Mouse (Mus musculus): ENCODE data around the gene Dnajc16. TPM values are rescaled to one million over a fixed set of nuclear protein-coding genes. Genes with fewer than 3 reads are reported as not detected.
"Not testable (repeated sequence)": the region's sequence is repeated elsewhere in the genome, so short reads cannot be mapped to it uniquely, and the experiment has no call there.

Dnajc16 gene
- polyA plus RNA-seq, 1 experiment from 2014 or later: 6.4 TPM

GRCm38 (mm10) chr4:141791486-141791885 is 755 bp upstream of the Dnajc16 start:
- Histone ChIP-seq H3K27ac (ENCODE audit: low read length) (no peak overlapping the region), H3K27me3 (replicated peaks; ENCODE audit: control insufficient read depth, insufficient read depth, low read length) (no peaks in the 10 kb centered on the region), H3K36me3 (ENCODE audit: control insufficient read depth, insufficient read depth) (0 out of 2 replicates have a peak, but pooled peaks cover 5% of the 10 kb centered on the region), H3K9ac (replicated peaks; ENCODE audit: low read depth, low read length) (no peak overlapping the region), H3K4me2 (ENCODE audit: low read length) (no peak overlapping the region), H3K4me3 (replicated peaks; ENCODE audit: low read length) (no peak overlapping the region), H3K9me3 (ENCODE audit: control insufficient read depth, low read length) (no peaks in the 10 kb centered on the region), H3K4me1 (replicated peaks; ENCODE audit: control insufficient read depth, insufficient read depth, low read length) (peaks cover 15% of the 10 kb centered on the region)
- WGBS: 86% methylated on average over 7 of the region's 7 CpGs
- no peak for ATAC-seq

- peaks cover 6% of the 10 kb centered on the region for H3K4me1 ChIP-seq (replicated peaks; ENCODE audit: control insufficient read depth, insufficient read depth, low read length)
- H3K9ac ChIP-seq (replicated peaks; ENCODE audit: low read depth, low read length): peak overlapping the region; percentile 85
- peak overlapping the region; percentile 74 for H3K4me3 ChIP-seq (replicated peaks; ENCODE audit: low read length)
- H3K36me3 ChIP-seq (ENCODE audit: control insufficient read depth, insufficient read depth): peaks cover 10% of the 10 kb centered on the region; the same call in 1 of the 2 replicates
- 56% methylated on average over 3 of the region's 3 CpGs for WGBS
- peak overlapping the region; percentile 75 for H3K4me2 ChIP-seq (ENCODE audit: low read length)
- H3K9me3 ChIP-seq (ENCODE audit: control insufficient read depth, low read length): no peaks in the 10 kb centered on the region
- ATAC-seq: no peak
- no peaks in the 10 kb centered on the region for H3K27me3 ChIP-seq (replicated peaks; ENCODE audit: control insufficient read depth, insufficient read depth, low read length)
- no peak overlapping the region for H3K27ac ChIP-seq (ENCODE audit: low read length)
Observed at GRCm38 (mm10) chr4:141789564-141790218, 1.0 kb downstream of the Dnajc16 start.

DNA sequence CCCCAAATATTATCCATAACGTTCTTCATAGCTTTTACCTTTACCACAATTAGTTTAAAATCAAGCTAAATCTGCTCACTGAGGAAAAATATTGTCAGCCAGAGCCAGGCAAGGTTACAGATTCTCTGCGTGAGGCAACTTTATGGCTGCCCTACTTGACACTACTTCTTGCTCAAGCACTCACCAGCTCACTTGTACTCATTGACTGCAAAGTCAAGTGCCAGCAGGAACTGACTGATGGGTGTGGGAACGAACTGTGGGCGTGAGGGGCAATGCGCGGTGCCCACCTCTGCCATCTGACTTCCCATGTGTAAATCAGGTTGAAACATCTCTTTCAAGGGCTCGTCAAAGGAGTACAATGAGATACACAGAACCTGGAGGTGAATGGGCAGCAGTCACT is 3.3 kb downstream of the Dnajc16 start:
- WGBS: 93% methylated on average over 7 of the region's 7 CpGs
- Histone ChIP-seq H3K9me3 (ENCODE audit: control insufficient read depth, low read length) (no peaks in the 10 kb centered on the region), H3K4me2 (ENCODE audit: low read length) (no peak overlapping the region), H3K27me3 (replicated peaks; ENCODE audit: control insufficient read depth, insufficient read depth, low read length) (no peaks in the 10 kb centered on the region), H3K4me3 (replicated peaks; ENCODE audit: low read length) (no peak overlapping the region), H3K4me1 (replicated peaks; ENCODE audit: control insufficient read depth, insufficient read depth, low read length) (peaks cover 6% of the 10 kb centered on the region), H3K36me3 (ENCODE audit: control insufficient read depth, insufficient read depth) (peaks cover 28% of the 10 kb centered on the region), H3K9ac (replicated peaks; ENCODE audit: low read depth, low read length) (no peak overlapping the region), H3K27ac (ENCODE audit: low read length) (no peak overlapping the region)
- no peak for ATAC-seq

DNA sequence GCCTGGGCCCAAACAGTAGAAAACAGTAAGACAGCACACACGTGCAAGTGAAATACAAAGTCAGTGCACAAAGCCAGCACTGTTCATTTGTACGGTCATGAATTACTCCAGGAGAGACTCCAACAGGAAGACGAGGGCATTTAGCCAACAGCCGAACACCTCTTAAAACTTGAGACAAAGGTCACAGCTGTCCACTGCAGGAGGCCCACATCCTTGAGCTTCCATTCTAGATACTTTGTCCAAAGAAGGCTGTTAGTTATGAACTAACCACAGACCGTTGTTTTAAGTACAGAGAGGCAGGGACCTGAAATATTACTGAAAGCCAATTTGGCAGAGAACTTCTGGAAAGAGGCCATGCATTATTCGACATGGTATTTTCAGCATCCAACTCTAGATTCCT is 3.7 kb downstream of the Dnajc16 start:
- H3K4me3 ChIP-seq (replicated peaks; ENCODE audit: low read length): no peak overlapping the region
- H3K9me3 ChIP-seq (ENCODE audit: control insufficient read depth, low read length): no peaks in the 10 kb centered on the region
- H3K4me2 ChIP-seq (ENCODE audit: low read length): no peak overlapping the region
- 66% methylated on average over 6 of the region's 6 CpGs for WGBS
- ATAC-seq: no peak
- peaks cover 31% of the 10 kb centered on the region for H3K36me3 ChIP-seq (ENCODE audit: control insufficient read depth, insufficient read depth)
- peaks cover 6% of the 10 kb centered on the region for H3K4me1 ChIP-seq (replicated peaks; ENCODE audit: control insufficient read depth, insufficient read depth, low read length)
- no peak overlapping the region for H3K9ac ChIP-seq (replicated peaks; ENCODE audit: low read depth, low read length)
- no peaks in the 10 kb centered on the region for H3K27me3 ChIP-seq (replicated peaks; ENCODE audit: control insufficient read depth, insufficient read depth, low read length)
- H3K27ac ChIP-seq (ENCODE audit: low read length): no peak overlapping the region

DNA sequence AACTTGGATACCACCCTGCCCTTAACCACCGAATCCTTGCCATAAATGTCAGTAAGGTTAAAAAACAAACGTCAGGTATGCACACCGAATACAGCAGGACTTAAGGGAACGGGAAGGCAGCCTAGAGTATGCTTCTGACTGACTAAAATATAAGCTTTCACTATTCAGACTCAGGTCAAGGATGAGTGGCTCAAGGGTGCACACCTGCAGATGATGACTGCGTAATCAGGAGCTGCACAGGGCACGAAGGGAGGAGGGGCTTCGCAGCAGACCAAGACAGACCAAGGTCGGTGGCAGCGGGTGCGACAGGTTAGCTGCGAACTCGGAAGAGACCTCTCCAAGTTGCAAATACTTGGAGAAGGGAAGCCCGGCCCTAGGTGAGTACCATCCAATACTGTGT is 4.6 kb downstream of the Dnajc16 start:
- no peaks in the 10 kb centered on the region for H3K27me3 ChIP-seq (replicated peaks; ENCODE audit: control insufficient read depth, insufficient read depth, low read length)
- no peak for ATAC-seq
- no peak overlapping the region for H3K27ac ChIP-seq (ENCODE audit: low read length)
- WGBS: 95% methylated on average over 13 of the region's 13 CpGs
- no peak overlapping the region for H3K4me3 ChIP-seq (replicated peaks; ENCODE audit: low read length)
- H3K9ac ChIP-seq (replicated peaks; ENCODE audit: low read depth, low read length): no peak overlapping the region
- peaks cover 6% of the 10 kb centered on the region for H3K4me1 ChIP-seq (replicated peaks; ENCODE audit: control insufficient read depth, insufficient read depth, low read length)
- peaks cover 37% of the 10 kb centered on the region for H3K36me3 ChIP-seq (ENCODE audit: control insufficient read depth, insufficient read depth)
- H3K9me3 ChIP-seq (ENCODE audit: control insufficient read depth, low read length): no peaks in the 10 kb centered on the region
- no peak overlapping the region for H3K4me2 ChIP-seq (ENCODE audit: low read length)

DNA sequence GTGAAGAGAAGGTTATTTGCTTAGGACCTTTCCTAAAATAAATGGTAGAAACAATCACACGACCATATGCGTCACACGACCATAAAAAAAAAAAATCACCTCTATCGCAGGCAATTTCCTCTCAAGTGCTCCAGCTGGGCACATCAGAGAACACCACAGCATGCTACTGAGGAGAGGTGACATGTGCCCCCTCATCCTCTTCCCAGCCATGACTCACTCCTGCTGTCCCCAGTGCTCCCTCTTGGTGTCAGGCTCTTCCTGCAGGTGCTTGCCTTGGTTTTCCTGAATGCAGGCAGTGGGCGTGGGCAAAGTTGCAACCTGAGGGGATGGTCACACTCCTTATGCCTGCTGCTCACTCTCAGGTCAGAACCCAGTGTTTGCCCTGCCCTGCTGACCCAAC is 5.9 kb downstream of the Dnajc16 start:
- H3K27ac ChIP-seq (ENCODE audit: low read length): no peak overlapping the region
- WGBS: 94% methylated on average over 5 of the region's 5 CpGs

DNA sequence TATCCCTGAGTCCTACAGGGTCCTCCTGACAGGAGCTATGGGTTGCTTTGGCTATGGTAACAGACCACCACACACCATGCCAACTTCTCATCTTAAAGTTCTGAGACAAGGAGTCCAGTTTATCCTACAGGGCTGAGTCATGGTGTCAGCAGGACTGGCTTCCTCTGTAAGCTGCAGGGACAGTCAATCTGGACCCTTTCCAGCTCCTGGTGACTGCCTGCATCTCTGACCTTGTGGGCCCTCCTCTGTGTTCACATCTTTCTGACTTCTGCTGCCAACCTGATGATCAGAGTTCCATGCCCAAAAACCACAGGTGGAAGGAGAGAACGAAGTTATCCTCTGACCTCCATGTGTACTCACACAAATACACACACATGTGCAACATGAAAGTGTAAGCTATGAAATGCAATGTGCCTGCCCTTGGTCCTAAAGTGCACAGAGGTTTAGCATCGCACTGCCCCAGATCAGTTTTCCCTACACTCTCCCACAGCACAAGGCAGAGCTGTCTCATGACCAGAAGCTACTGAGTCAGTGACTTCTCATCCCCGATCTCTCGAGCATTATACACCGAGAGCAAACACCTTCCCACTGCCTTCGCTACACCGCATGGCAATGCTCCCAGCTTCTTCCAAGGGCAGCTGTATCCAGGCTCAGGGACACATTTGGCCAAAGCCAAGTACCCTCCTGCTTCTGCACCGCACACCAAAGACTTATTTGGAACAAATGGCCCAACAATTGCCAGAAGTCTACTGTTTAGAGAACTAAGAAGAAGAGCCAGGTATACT is 9.3 kb downstream of the Dnajc16 start:
- no peak overlapping the region for H3K4me2 ChIP-seq (ENCODE audit: low read length)
- no peak overlapping the region for H3K9ac ChIP-seq (replicated peaks; ENCODE audit: low read depth, low read length)
- H3K27me3 ChIP-seq (replicated peaks; ENCODE audit: control insufficient read depth, insufficient read depth, low read length): no peaks in the 10 kb centered on the region
- 95% methylated on average over 8 of the region's 8 CpGs for WGBS
- peaks cover 43% of the 10 kb centered on the region for H3K36me3 ChIP-seq (ENCODE audit: control insufficient read depth, insufficient read depth)
- H3K4me1 ChIP-seq (replicated peaks; ENCODE audit: control insufficient read depth, insufficient read depth, low read length): no peaks in the 10 kb centered on the region
- no peak overlapping the region for H3K27ac ChIP-seq (ENCODE audit: low read length)
- no peak for ATAC-seq
- H3K9me3 ChIP-seq (ENCODE audit: control insufficient read depth, low read length): no peaks in the 10 kb centered on the region
- H3K4me3 ChIP-seq (replicated peaks; ENCODE audit: low read length): no peak overlapping the region

More for the DNA sequence above, 5.9 kb downstream of the Dnajc16 start:
- no peak overlapping the region for H3K9ac ChIP-seq (replicated peaks; ENCODE audit: low read depth, low read length)
- no peak overlapping the region for H3K4me3 ChIP-seq (replicated peaks; ENCODE audit: low read length)
- no peak overlapping the region for H3K4me2 ChIP-seq (ENCODE audit: low read length)
- H3K4me1 ChIP-seq (replicated peaks; ENCODE audit: control insufficient read depth, insufficient read depth, low read length): peaks cover 4% of the 10 kb centered on the region
- H3K9me3 ChIP-seq (ENCODE audit: control insufficient read depth, low read length): no peaks in the 10 kb centered on the region
- H3K27me3 ChIP-seq (replicated peaks; ENCODE audit: control insufficient read depth, insufficient read depth, low read length): no peaks in the 10 kb centered on the region
- no peak for ATAC-seq
- H3K36me3 ChIP-seq (ENCODE audit: control insufficient read depth, insufficient read depth): peaks cover 38% of the 10 kb centered on the region

GRCm38 (mm10) chr4:141779828-141780227 is 10.9 kb downstream of the Dnajc16 start:
- no peaks in the 10 kb centered on the region for H3K27me3 ChIP-seq (replicated peaks; ENCODE audit: control insufficient read depth, insufficient read depth, low read length)
- H3K4me1 ChIP-seq (replicated peaks; ENCODE audit: control insufficient read depth, insufficient read depth, low read length): no peaks in the 10 kb centered on the region
- H3K9ac ChIP-seq (replicated peaks; ENCODE audit: low read depth, low read length): no peak overlapping the region
- no peak overlapping the region for H3K4me2 ChIP-seq (ENCODE audit: low read length)
- peaks cover 51% of the 10 kb centered on the region for H3K36me3 ChIP-seq (ENCODE audit: control insufficient read depth, insufficient read depth)
- WGBS: 88% methylated on average over 8 of the region's 8 CpGs
- H3K27ac ChIP-seq (ENCODE audit: low read length): no peak overlapping the region
- H3K9me3 ChIP-seq (ENCODE audit: control insufficient read depth, low read length): no peaks in the 10 kb centered on the region
- no peak overlapping the region for H3K4me3 ChIP-seq (replicated peaks; ENCODE audit: low read length)
- ATAC-seq: no peak

GRCm38 (mm10) chr4:141773019-141773418 is 17.7 kb downstream of the Dnajc16 start:
- H3K9me3 ChIP-seq (ENCODE audit: control insufficient read depth, low read length); H3K4me2 ChIP-seq (ENCODE audit: low read length); H3K27me3 ChIP-seq (replicated peaks; ENCODE audit: control insufficient read depth, insufficient read depth, low read length); H3K4me3 ChIP-seq (replicated peaks; ENCODE audit: low read length); H3K4me1 ChIP-seq (replicated peaks; ENCODE audit: control insufficient read depth, insufficient read depth, low read length); H3K27ac ChIP-seq (ENCODE audit: low read length); H3K9ac ChIP-seq (replicated peaks; ENCODE audit: low read depth, low read length); ATAC-seq: not testable (repeated sequence)
- H3K36me3 ChIP-seq (ENCODE audit: control insufficient read depth, insufficient read depth): peaks cover 29% of the 10 kb centered on the region
- 85% methylated on average over 4 of the region's 4 CpGs for WGBS
